Mouse (Mus musculus) ES-E14 (cell line): ENCODE data around the gene Dclk3. TPM values are rescaled to one million over a fixed set of nuclear protein-coding genes. Genes with fewer than 3 reads are reported as not detected.

Experiments used
- DNase-seq: peaks from one replicate; pipeline ENCODE4 v3.0.0-alpha.2; 2013; ENCODE audit warnings: low read depth, low spot score
- H3K27ac ChIP-seq: 2 replicates; pipeline ENCODE4 v1.5.1; 2012; ENCODE audit warnings: low read depth, mild to moderate bottlenecking, low read length, moderate library complexity, mixed read lengths; ENCODE audit not compliant: poor library complexity, insufficient read depth, severe bottlenecking
- H3K36me3 ChIP-seq: 2 replicates; pipeline ENCODE4 v1.6.1; 2012; ENCODE audit warnings: mild to moderate bottlenecking, low read length, moderate library complexity, mixed read lengths; ENCODE audit not compliant: control insufficient read depth, poor library complexity, insufficient read depth, severe bottlenecking
- H3K4me1 ChIP-seq, 2 experiments: fragments of 150-350 bp in 1 of 2; sonication (generic) in 1 of 2; 2 replicates each; pipeline ENCODE4 v1.6.1; 2012; ENCODE audit warnings: low read length in 2 of 2, mild to moderate bottlenecking in 1 of 2, mixed read lengths in 1 of 2; ENCODE audit not compliant: control insufficient read depth in 2 of 2, insufficient read depth in 2 of 2, poor library complexity in 1 of 2
- H3K4me3 ChIP-seq, 2 experiments: fragments of 150-350 bp in 1 of 2; sonication (generic) in 1 of 2; 2 replicates each; pipeline ENCODE4 v1.5.1; 2012; ENCODE audit warnings: low read length in 2 of 2, low read depth in 1 of 2, mild to moderate bottlenecking in 1 of 2, mixed read lengths in 1 of 2; ENCODE audit not compliant: insufficient read depth in 1 of 2, poor library complexity in 1 of 2, severe bottlenecking in 1 of 2
- H3K9ac ChIP-seq: 2 replicates; pipeline ENCODE4 v1.6.1; 2012; ENCODE audit warnings: low read depth, mild to moderate bottlenecking, low read length, mixed read lengths; ENCODE audit not compliant: poor library complexity, insufficient read depth, severe bottlenecking
- H3K9me3 ChIP-seq: fragments of 150-350 bp; sonication (generic); 2 replicates; pipeline ENCODE4 v1.6.1; 2012; ENCODE audit warnings: low read depth, mild to moderate bottlenecking, low read length; ENCODE audit not compliant: control insufficient read depth, insufficient read depth
- CHD2 ChIP-seq: IDR thresholded peaks from 2 replicates; pipeline ENCODE4 v1.6.1; 2014; ENCODE audit warnings: mild to moderate bottlenecking, low read depth, low read length, inconsistent platforms
- HCFC1 ChIP-seq: IDR thresholded peaks from 2 replicates; pipeline ENCODE4 v1.6.1; 2012; ENCODE audit warnings: low read length, inconsistent platforms, borderline replicate concordance; ENCODE audit not compliant: insufficient read depth
- MAFK ChIP-seq: IDR thresholded peaks from 2 replicates; pipeline ENCODE4 v1.6.1; 2014; ENCODE audit warnings: mild to moderate bottlenecking, low read depth, low read length, inconsistent platforms; ENCODE audit not compliant: insufficient read depth
- ZC3H11A ChIP-seq: IDR thresholded peaks from 2 replicates; pipeline ENCODE4 v1.6.1; 2012; ENCODE audit warnings: low read depth, mild to moderate bottlenecking, inconsistent platforms, low read length, borderline replicate concordance
- ZNF384 ChIP-seq: IDR thresholded peaks from 2 replicates; pipeline ENCODE4 v1.6.1; 2012; ENCODE audit warnings: low read depth, low read length, inconsistent platforms
- in situ Hi-C, 2 experiments: fragments of 600-800 bp; cut with MboI; formaldehyde crosslinking; loops; one replicate each; pipeline ENCODE4 v1.15.1; 2025; ENCODE audit warnings: low sequenced_read_pairs in 2 of 2, inconsistent platforms in 1 of 2; ENCODE audit not compliant: unreplicated experiment in 2 of 2
- total RNA-seq: library from RNA; depleted of rRNA; stranded (reverse); fragments of 300-350 nt; gene quantifications from 2 replicates; pipeline ENCODE4 v1.2.3, GENCODE M21; 2012

The Dclk3 gene
- total RNA-seq, 1 experiment, result 0.40 TPM

GRCm38 (mm10) chr9:111475281-111475680, 36.4 kb downstream of the Dclk3 start:
- H3K9me3 ChIP-seq, result no peaks in the 10 kb centered on the region
- H3K4me3 ChIP-seq, result no peak overlapping the region
- no peak for TF ChIP-seq ZC3H11A
- TF ChIP-seq ZNF384, result no peak
- TF ChIP-seq MAFK, result no peak
- TF ChIP-seq CHD2, result no peak
- no peak for TF ChIP-seq HCFC1
- H3K36me3 ChIP-seq, result no peaks in the 10 kb centered on the region
- no peaks in the 10 kb centered on the region for H3K4me1 ChIP-seq
- no peak for DNase-seq
- no peak overlapping the region for H3K9ac ChIP-seq
- H3K27ac ChIP-seq, result no peak overlapping the region
- in situ Hi-C loops, result no loop called here

DNA sequence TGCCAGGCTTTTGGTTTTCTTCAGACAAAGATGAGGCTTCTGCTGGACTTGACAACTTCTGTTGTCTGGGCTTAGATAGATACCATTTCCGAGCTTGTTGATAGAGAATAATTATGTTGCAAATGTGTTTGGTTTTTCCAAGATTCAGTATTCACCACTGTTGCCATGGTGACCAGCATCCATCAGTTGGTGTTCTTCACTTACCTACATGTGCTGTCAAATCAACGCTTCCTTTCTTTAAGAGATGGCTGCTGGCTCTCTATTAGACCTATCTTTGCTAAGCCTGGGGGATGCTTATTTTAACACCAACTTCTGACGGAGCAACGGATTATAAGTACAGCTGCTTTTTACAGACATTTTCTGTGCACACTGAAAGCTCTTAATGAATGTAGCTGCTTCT, 37.1 kb downstream of the Dclk3 start:
- Histone ChIP-seq H3K9ac (no peak overlapping the region), H3K4me3 (no peak overlapping the region), H3K4me1 (no peaks in the 10 kb centered on the region), H3K27ac (no peak overlapping the region), H3K36me3 (no peaks in the 10 kb centered on the region), H3K9me3 (no peaks in the 10 kb centered on the region)
- no peak for DNase-seq
- TF ChIP-seq HCFC1 (no peak), ZNF384 (no peak), ZC3H11A (no peak), CHD2 (no peak), MAFK (no peak)
- in situ Hi-C loops, result no loop called here

DNA sequence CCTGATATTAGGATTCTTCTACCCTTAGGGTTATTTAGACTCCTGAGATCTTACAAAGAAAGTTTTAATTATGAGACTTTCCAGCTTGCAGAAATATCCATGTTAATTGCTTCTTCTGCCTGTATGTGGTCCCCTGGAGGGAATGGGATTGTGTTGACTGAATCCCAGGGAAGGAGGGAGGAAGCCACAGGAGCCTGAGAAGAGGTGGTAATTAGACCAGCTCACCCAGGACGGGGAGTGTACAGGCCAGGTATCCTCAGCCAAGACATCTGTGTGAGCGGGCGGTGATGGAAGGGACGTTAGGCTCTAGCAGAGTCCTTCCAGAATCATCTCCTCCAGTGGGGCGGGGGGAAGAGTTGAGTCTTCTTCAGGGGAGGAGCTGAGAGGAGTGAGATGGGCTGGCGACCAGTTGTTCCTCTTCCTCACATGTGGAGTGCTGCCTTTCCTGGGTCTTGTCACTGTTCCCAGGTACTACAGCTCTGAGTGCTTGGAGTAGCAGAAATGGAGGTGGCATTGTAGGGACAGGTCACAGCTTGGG, 37.7 kb downstream of the Dclk3 start:
- TF ChIP-seq MAFK (no peak), ZC3H11A (no peak), HCFC1 (no peak), ZNF384 (no peak), CHD2 (no peak)
- H3K36me3 ChIP-seq, result no peaks in the 10 kb centered on the region
- H3K9ac ChIP-seq, result no peak overlapping the region
- in situ Hi-C loops, result no loop called here
- no peaks in the 10 kb centered on the region for H3K4me1 ChIP-seq
- no peaks in the 10 kb centered on the region for H3K9me3 ChIP-seq
- DNase-seq, result no peak
- no peak overlapping the region for H3K27ac ChIP-seq
- no peak overlapping the region for H3K4me3 ChIP-seq

DNA sequence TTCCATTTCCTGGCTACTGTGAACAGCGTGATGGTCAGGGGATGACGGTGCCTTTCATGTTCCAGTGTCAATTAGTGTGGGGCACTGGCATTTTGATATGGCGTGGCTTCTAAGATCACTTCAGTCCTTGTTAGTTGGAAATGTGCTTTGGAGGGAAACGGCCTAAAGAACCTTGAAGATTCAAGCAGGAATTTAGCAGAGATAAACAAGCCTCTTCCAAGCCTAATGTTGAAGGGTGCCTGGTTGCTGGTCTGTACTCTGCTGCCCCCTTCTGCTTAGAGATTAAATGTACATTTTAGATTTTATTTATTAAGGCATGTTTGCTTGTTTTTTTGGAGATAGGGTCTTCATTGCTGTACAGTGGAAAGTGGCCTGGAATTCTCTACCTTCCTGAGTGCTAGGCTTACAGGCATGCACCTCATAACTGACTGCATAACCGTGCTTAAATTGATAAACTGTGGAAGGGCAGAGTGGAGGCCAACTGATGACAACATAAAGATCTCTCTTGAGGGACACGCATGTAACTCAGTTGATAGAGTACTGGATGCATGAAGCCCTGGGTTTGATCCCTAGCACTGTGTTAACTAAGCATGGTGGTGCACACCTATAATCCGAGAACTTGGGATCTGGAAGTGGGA, 40.1 kb downstream of the Dclk3 start:
- no peak for DNase-seq
- in situ Hi-C loops, result no loop called here
- no peak overlapping the region for H3K4me3 ChIP-seq
- no peaks in the 10 kb centered on the region for H3K9me3 ChIP-seq
- no peaks in the 10 kb centered on the region for H3K36me3 ChIP-seq
- TF ChIP-seq ZC3H11A (no peak), MAFK (no peak), HCFC1 (no peak), CHD2 (no peak), ZNF384 (no peak)
- H3K27ac ChIP-seq, result no peak overlapping the region
- H3K9ac ChIP-seq, result no peak overlapping the region
- H3K4me1 ChIP-seq, result no peaks in the 10 kb centered on the region
